Comparison of ENCODE assay signal across 9 mouse cellular contexts in genomic region chr7:70368751-70369060, GRCm38 (mm10). TPM values are rescaled to one million over a fixed set of nuclear protein-coding genes. Genes with fewer than 3 reads are reported as not detected.
DNase-seq lines count a peak whose midpoint lies in the region; ATAC-seq and TF ChIP-seq lines count a peak whose summit lies in the region.
"Had no signal": no experiment of that assay in that cellular context is flagged by ENCODE, and none has a peak within 500 bp of the region (broad histone marks: within the 10 kb centered on the region; RNA-seq: fewer than 3 reads in every experiment).

No protein-coding gene starts in this region.

- H3K9ac ChIP-seq in lung, embryonic 14.5 days = peak overlapping the region; percentile 95
- peak overlapping the region; percentile 50; the same call in 1 of the 2 replicates for H3K9ac ChIP-seq in forebrain, embryonic 16.5 days (replicated peaks; ENCODE audit: low read depth, low read length)
- no peak overlapping the region; the same call in 1 of the 2 replicates for H3K9ac ChIP-seq in limb, embryonic 12.5 days (replicated peaks)

- peak overlapping the region; percentile 99 for H3K27ac ChIP-seq in lung, embryonic 14.5 days (ENCODE audit: low read depth)
- H3K27ac ChIP-seq in forebrain, embryonic 16.5 days (ENCODE audit: low read length) = peak overlapping the region; percentile 69; the same call in 1 of the 2 replicates
- H3K27ac ChIP-seq in limb, embryonic 12.5 days = peak overlapping the region; percentile 23; the same call in 1 of the 2 replicates

- H3K9me3 ChIP-seq in lung, embryonic 14.5 days (ENCODE audit: low read depth, low read length) = no peaks in the 10 kb centered on the region
- H3K9me3 ChIP-seq in forebrain, embryonic 16.5 days (ENCODE audit: control insufficient read depth, low read length) = no peaks in the 10 kb centered on the region
- H3K9me3 ChIP-seq in limb, embryonic 12.5 days = no peaks in the 10 kb centered on the region

- no peaks in the 10 kb centered on the region for H3K36me3 ChIP-seq in lung, embryonic 14.5 days (ENCODE audit: insufficient read depth)
- H3K36me3 ChIP-seq in forebrain, embryonic 16.5 days (ENCODE audit: control insufficient read depth, insufficient read depth) = no peaks in the 10 kb centered on the region
- no peaks in the 10 kb centered on the region for H3K36me3 ChIP-seq in limb, embryonic 12.5 days

- H3K4me1 ChIP-seq in lung, embryonic 14.5 days (ENCODE audit: insufficient read depth) = peaks cover 11% of the 10 kb centered on the region
- H3K4me1 ChIP-seq in forebrain, embryonic 16.5 days (replicated peaks; ENCODE audit: control insufficient read depth, insufficient read depth, low read length) = peaks cover 9% of the 10 kb centered on the region
- peaks cover 39% of the 10 kb centered on the region for H3K4me1 ChIP-seq in limb, embryonic 12.5 days (replicated peaks)

- TF ChIP-seq CTCF in lung, embryonic 14.5 days (IDR thresholded peaks at IDR 0.05; ENCODE audit: low read depth) = no peak

- no peak for ATAC-seq in lung, embryonic 14.5 days (ENCODE audit: insufficient read depth)
- no peak for ATAC-seq in forebrain, embryonic 16.5 days
- ATAC-seq in limb, embryonic 12.5 days (ENCODE audit: insufficient number of reproducible peaks, insufficient read depth, low FRiP score, low TSS enrichment, low read depth) = no peak

- WGBS in lung, embryonic 14.5 days = 48% methylated on average over 4 of the region's 4 CpGs
- WGBS in forebrain, embryonic 16.5 days = 19% methylated on average over 4 of the region's 4 CpGs
- WGBS in limb, embryonic 12.5 days = 12% methylated on average over 4 of the region's 4 CpGs

- DNase-seq in lung, embryonic 14.5 days = no peak
- no peak for DNase-seq in lung, postnatal 4 days
- DNase-seq in retina, postnatal 1 day = peak; percentile 14
- DNase-seq in yolk sac, embryonic 10.5 days (ENCODE audit: low spot score) = no peak
- DNase-seq in gastrocnemius, postnatal 4 days (ENCODE audit: low spot score in 2 of 2) = no peak
- DNase-seq: cerebellum, adult 9-11 months had no signal

- peak overlapping the region; percentile 96 for H3K4me3 ChIP-seq in lung, embryonic 14.5 days (ENCODE audit: low read depth, low read length)
- H3K4me3 ChIP-seq in forebrain, embryonic 16.5 days (replicated peaks; ENCODE audit: low read length) = peak overlapping the region; percentile 32
- peak overlapping the region; percentile 39; the same call in 1 of the 2 replicates for H3K4me3 ChIP-seq in limb, embryonic 12.5 days (replicated peaks)
- H3K4me3 ChIP-seq: megakaryocyte, embryonic 14.5 days had no signal

- H3K27me3 ChIP-seq in lung, embryonic 14.5 days (ENCODE audit: insufficient read depth, low read length) = no peaks in the 10 kb centered on the region
- peaks cover 56% of the 10 kb centered on the region for H3K27me3 ChIP-seq in forebrain, embryonic 16.5 days (replicated peaks; ENCODE audit: control insufficient read depth, insufficient read depth, low read length)
- peaks cover 65% of the 10 kb centered on the region for H3K27me3 ChIP-seq in limb, embryonic 12.5 days

- H3K4me2 ChIP-seq in lung, embryonic 14.5 days = peak overlapping the region; percentile 69
- H3K4me2 ChIP-seq in forebrain, embryonic 16.5 days (ENCODE audit: low read length) = peak overlapping the region; percentile 50
- H3K4me2 ChIP-seq in limb, embryonic 12.5 days = peak overlapping the region; percentile 69

RNA-seq across cellular contexts. Expression of gene Nr2f2, which starts 2.2 kb away (rescaled TPM):
- 142 and 146 TPM in 2 replicates for polyA plus RNA-seq in lung, embryonic 14.5 days (2014; fragmentation: Nextera tagmentation; extraction: Ambion mirVana)
- polyA plus RNA-seq in forebrain, embryonic 16.5 days (2015; fragmentation: Nextera tagmentation; extraction: Ambion mirVana) = 88.4 and 90.6 TPM in 2 replicates
- 71.8 and 76.9 TPM in 2 replicates for polyA plus RNA-seq in limb, embryonic 12.5 days (2016; fragmentation: Nextera tagmentation; extraction: Ambion mirVana)
- total RNA-seq in gastrocnemius, postnatal 4 days (2021) = 10 to 100 TPM; 42.6 to 52.1 TPM

Comparison
In these comparisons a context has a peak if more than half of its experiments do, and no peak if none do; other contexts are left out.
1. H3K27ac ChIP-seq: peak in every context shown above with its lines; median percentile 99 in lung, embryonic 14.5 days; 69 in forebrain, embryonic 16.5 days; 23 in limb, embryonic 12.5 days.
2. H3K4me3 ChIP-seq: peak in every context shown above with its lines; median percentile 96 in lung, embryonic 14.5 days; 39 in limb, embryonic 12.5 days; 32 in forebrain, embryonic 16.5 days.